Mouse (Mus musculus): Measurements from ENCODE around the gene Mob2. TPM values are rescaled to one million over a fixed set of nuclear protein-coding genes. Genes with fewer than 3 reads are reported as not detected.

Mob2 gene
- total RNA-seq (2017), result 38.5 to 50.0 TPM (median 45.2 TPM) in 3 replicates

DNA sequence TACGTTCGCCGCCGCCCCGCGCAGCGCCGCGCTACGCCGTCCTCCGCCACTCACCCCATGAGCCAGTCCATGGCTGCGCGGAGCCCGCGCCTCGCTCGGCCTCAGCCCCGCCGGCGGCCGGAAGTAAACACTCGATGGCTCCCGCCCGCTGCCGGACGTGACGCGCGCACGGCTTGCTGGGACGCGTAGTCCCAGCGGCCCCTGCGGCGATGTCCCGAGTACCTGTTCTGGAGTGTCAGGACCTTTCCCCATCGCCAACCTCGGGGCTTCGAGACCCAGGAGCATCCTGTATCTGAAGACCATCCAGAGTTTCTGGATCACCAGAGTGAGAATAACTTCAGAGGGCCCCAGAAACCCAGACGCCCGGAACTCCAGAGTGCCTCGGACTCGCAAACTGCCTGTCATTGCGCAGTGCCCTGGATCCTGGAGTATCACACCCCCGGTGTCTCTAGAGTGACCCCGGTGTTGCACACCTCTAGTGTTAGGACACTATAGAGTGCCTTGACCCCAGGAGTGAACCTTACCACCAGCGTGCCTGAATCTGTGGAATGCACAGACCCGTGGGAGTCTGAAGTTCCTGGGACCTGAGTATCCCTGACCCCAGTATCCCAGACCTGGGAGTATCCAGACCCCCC is at the start of gene Mob2:
Gene Mob2 (minus strand): TSS at position 135 of the 635 bp plus-strand sequence.
- peak; percentile 68 for ATAC-seq (replicated peaks; ENCODE audit: insufficient number of reproducible peaks, low FRiP score, low TSS enrichment, poor library complexity, severe bottlenecking)

GRCm38 (mm10) chr7:142104747-142105146 is 43.9 kb upstream of the Mob2 start:
- no peak for ATAC-seq (replicated peaks; ENCODE audit: insufficient number of reproducible peaks, low FRiP score, low TSS enrichment, poor library complexity, severe bottlenecking)

DNA sequence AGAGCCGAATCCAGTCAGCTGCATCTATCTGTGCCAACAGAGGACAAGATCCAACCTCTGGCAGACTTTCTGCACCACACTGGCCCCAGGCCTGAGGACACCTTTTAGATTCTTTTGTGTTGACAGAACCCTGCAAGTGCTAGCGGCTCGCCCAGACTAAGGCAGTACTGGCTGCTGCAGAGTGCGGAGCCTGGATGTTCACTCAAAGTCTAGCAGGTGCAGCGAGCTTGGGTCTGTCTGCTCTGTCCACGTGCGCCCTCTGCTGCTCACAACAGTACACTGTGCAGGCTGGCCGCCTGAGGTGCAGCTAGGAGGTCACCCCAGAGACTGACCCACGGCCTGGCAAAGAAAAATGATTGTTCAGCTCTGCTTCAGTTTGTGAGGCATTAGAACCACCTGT is 36.9 kb upstream of the Mob2 start:
- peak; percentile 62; the same call in 1 of the 2 replicates for ATAC-seq (replicated peaks; ENCODE audit: insufficient number of reproducible peaks, low FRiP score, low TSS enrichment, poor library complexity, severe bottlenecking)

- ATAC-seq (replicated peaks; ENCODE audit: insufficient number of reproducible peaks, low FRiP score, low TSS enrichment, poor library complexity, severe bottlenecking), result no peak
These were observed 35.8 kb upstream of the Mob2 start for GRCm38 (mm10) chr7:142096701-142097100.

GRCm38 (mm10) chr7:142095183-142095931 is 34.5 kb upstream of the Mob2 start, which contains the start of gene Dusp8:
Dusp8 (minus strand) TSS chr7:142095843.
- ATAC-seq (replicated peaks; ENCODE audit: insufficient number of reproducible peaks, low FRiP score, low TSS enrichment, poor library complexity, severe bottlenecking), result peak; percentile 55; the same call in 1 of the 2 replicates

GRCm38 (mm10) chr7:142094301-142095143 is 33.7 kb upstream of the Mob2 start:
- no peak for ATAC-seq (replicated peaks; ENCODE audit: insufficient number of reproducible peaks, low FRiP score, low TSS enrichment, poor library complexity, severe bottlenecking)

GRCm38 (mm10) chr7:142093696-142094240 is 32.9 kb upstream of the Mob2 start:
- ATAC-seq (replicated peaks; ENCODE audit: insufficient number of reproducible peaks, low FRiP score, low TSS enrichment, poor library complexity, severe bottlenecking), result no peak

DNA sequence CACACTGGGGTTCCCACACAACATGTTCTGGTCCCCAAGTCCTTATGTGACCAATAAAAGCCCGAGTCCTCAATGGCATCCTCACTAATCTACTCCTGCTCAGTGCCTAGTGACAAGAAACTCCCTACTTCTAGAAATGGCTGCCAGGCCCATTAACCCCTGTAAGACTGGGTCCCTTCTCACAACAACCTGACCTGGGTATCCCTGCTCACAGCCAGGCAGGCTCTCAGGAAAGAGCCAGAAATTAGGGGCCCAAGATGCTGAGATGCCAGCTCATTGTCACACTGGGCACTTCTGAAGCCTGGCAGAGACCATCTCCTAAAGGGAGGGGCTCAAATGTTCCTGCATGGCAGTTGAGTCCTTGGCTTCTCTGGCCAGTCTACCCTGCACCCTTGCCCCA is 32.1 kb upstream of the Mob2 start:
- ATAC-seq (replicated peaks; ENCODE audit: insufficient number of reproducible peaks, low FRiP score, low TSS enrichment, poor library complexity, severe bottlenecking), result no peak

DNA sequence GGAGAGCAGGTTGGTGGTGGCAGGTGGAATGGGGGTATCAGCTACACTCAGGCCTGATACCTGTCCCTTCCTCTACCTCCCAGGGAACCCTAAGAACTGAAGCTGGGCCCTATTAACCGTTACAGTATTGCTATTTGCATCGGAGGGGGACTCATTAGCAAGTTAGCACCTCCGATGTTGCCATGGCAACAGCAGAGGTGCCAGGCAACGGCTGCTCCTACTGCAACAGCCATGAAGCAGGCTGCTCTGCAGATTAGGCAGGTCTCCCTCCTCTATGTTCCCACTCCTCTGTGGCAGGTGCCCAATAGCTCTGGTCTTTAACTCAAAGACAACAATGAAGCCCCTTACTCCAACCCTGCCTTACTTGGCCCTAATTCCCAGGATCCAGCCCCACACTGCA is 31.0 kb upstream of the Mob2 start:
- ATAC-seq (replicated peaks; ENCODE audit: insufficient number of reproducible peaks, low FRiP score, low TSS enrichment, poor library complexity, severe bottlenecking), result no peak

DNA sequence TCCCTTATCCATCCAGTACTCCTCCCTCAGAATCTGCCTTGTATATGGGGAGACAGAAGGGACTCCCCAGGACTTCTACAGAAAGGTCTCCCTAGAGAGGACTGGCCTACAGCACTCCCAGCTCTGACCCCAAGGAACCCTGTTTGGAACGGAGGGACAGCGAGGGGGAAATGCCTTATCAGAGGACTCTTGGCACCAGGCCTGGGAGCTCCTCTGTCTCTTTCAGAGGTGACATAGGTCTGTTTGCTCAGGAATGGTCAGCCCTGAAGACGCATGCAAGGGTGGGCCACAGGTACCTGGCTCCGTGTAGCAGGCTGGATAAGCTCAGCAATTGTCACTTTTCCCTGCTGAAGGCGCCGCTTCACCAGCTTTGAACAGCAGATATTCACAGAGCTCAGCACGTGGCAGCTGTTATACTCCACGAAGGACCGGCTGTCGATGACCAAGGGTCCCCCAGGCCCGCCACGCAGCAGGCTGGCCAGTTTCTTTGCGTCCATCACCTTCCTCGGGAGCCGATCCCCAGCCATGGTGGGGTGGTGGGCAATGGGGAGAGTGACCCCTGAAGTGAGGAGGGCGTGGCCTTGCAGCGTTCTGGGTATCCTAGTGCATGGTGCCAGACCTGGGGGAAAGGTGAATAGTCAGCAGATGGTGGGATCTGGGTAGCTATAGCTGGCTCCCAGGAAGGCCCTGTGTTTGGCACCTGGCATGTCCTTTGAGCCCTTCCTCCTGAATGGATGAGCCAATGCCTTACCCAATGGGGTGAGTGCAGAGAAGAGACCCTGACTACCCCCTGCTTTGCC is 29.0 kb upstream of the Mob2 start:
- no peak for ATAC-seq (replicated peaks; ENCODE audit: insufficient number of reproducible peaks, low FRiP score, low TSS enrichment, poor library complexity, severe bottlenecking)

DNA sequence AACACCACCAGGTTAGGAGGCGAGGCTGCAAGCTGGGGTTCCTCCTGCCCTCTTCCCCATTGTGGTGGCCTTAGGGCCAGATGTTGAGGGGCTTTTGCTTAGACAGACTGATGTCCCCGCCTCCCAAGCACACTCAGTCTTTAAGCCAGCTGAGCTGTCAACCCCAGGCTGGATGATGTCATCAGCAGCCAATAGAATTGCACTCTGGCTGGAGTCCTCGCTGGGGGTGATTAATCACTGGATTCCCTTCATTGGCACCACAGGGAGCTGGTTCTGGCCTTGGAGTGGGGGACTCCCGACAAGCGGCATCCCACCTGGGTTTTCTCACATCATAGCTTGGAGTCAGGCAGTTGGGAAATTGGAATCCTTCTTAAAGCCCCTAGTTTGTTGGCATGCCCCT is 28.0 kb upstream of the Mob2 start:
- no peak for ATAC-seq (replicated peaks; ENCODE audit: insufficient number of reproducible peaks, low FRiP score, low TSS enrichment, poor library complexity, severe bottlenecking)

DNA sequence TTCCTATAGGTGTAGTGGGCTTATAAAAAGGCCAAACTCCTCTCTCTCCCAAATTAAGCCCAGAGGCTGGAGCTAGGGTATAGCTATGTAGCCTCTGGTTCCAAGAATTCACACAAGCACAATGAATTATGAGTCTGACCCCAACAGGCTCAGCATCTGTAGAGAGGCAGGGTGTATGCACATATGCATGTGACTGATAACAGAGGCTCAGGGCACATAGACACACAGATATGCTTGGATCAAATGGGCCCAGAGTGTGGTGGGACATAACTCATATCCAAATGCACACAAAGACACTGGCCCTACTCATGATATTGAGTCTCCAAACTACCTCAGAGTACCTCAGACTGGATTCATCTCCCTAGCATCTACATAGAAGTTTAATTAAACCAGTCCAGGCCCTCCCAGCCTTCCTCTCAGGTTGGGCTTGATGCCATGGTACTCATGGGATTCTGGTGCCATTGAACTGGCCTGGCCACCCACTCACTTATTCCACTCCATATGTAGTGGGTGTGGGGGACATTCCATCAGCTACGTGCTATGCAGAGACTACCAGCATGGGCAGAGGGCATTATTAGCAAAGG is 26.3 kb upstream of the Mob2 start:
- no peak for ATAC-seq (replicated peaks; ENCODE audit: insufficient number of reproducible peaks, low FRiP score, low TSS enrichment, poor library complexity, severe bottlenecking)

- no peak for ATAC-seq (replicated peaks; ENCODE audit: insufficient number of reproducible peaks, low FRiP score, low TSS enrichment, poor library complexity, severe bottlenecking)
These were observed 25.5 kb upstream of the Mob2 start for GRCm38 (mm10) chr7:142086159-142086905.

GRCm38 (mm10) chr7:142084820-142085219 is 24.0 kb upstream of the Mob2 start:
- ATAC-seq (replicated peaks; ENCODE audit: insufficient number of reproducible peaks, low FRiP score, low TSS enrichment, poor library complexity, severe bottlenecking), result no peak

GRCm38 (mm10) chr7:142084395-142084794 is 23.5 kb upstream of the Mob2 start:
- ATAC-seq (replicated peaks; ENCODE audit: insufficient number of reproducible peaks, low FRiP score, low TSS enrichment, poor library complexity, severe bottlenecking), result no peak

GRCm38 (mm10) chr7:142083588-142084317 is 22.9 kb upstream of the Mob2 start:
- no peak for ATAC-seq (replicated peaks; ENCODE audit: insufficient number of reproducible peaks, low FRiP score, low TSS enrichment, poor library complexity, severe bottlenecking)

GRCm38 (mm10) chr7:142082607-142083006 is 21.7 kb upstream of the Mob2 start:
- ATAC-seq (replicated peaks; ENCODE audit: insufficient number of reproducible peaks, low FRiP score, low TSS enrichment, poor library complexity, severe bottlenecking), result no peak

Data from monocyte, adult 5-6 weeks (primary cell).